Mouse (Mus musculus) monocyte, adult 2 months (primary cell): ENCODE data around the gene Ank2.

ENCODE experiments used
- DNase-seq, 2 experiments: peaks; one replicate each; pipeline ENCODE4 v3.0.0; 2022; ENCODE audit warnings: low spot score in 2 of 2, low read depth in 1 of 2

Ank2 gene

DNA sequence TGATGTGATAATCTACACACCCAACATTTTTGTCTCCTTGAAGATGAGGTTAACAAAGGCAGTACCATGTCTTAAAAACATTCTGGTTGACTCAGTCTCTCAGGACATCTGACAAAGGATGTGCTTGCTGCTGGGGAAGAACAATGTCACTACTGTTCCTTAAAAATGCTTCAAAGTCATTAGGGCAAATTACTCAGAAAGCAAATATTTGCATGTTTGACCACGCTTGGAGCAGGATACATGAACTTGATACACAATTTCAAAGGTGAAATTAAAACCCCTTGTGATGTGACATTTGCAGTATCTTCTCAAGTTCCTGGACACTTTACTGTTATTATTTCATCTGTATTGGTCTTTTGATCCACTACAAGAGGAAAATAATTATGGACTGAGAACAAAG, 371.5 kb downstream of the Ank2 start:
- no peak for DNase-seq

DNA sequence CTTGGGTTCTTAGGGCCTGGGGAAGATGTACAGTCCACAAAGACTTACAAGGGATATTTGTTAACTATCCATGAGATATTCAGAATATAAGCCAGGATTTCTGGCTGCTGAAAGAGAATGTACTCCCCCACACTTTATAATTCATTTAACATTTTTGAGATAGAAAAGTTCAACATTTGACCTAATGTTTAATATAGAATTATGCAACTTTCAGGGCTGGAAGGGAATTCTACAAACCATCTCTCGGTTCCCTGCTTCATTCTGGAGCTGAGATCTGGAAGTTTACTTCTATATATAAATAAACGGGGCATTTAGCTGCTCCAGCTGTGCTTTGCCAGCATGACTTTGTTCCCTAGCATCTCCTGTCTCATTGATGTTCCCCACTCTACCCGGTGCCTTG, 372.9 kb downstream of the Ank2 start:
- no peak for DNase-seq

DNA sequence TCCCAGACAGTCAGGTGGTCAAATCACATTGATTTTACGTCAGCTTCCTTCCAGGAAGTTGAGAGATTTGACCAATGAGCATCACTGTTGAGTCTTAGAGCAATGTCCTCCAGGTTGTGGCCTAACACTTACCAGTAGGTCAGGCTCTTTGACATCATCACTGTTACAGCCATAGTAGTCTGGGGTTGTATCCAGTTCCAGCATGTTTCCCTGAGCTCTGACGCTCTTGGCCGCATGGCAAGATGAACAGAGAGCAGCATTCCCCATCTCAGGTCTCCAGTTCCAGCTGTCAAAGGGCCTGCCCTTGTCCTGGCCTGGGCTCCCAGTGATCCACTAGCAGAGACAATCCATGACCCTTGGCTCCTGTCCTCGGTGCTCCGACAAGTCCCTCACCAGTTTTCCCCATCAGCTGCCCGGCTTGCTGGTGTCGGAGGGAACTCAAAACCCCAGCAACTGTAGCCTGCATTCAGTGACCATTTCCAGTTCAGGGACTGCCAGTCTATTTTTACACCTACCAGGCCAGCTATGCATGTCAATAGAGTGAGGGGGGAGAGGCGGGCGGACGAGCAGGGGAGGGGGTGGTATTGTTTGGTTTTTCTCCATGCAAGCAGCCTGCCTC, 374.7 kb downstream of the Ank2 start:
- no peak for DNase-seq

DNA sequence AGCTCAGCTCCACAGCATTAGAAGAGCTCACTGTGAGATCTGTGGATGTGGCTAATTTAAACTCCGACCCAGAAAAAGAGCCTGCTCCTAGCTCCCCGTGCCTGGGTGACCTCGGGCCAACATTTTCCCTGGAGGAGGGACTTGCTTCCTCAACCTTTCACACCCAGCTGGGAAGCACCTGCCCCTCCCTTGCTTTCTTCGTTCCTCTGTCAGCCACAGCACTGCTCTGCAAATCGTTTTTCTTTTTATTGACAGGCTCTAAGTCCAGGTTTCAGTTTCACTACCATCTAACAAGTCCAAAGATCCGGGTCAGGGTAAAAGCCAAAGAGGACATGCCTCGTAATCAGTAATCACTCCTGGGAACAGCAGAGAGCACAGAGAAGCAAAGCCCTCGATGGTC, 375.8 kb downstream of the Ank2 start:
- no peak for DNase-seq

DNA sequence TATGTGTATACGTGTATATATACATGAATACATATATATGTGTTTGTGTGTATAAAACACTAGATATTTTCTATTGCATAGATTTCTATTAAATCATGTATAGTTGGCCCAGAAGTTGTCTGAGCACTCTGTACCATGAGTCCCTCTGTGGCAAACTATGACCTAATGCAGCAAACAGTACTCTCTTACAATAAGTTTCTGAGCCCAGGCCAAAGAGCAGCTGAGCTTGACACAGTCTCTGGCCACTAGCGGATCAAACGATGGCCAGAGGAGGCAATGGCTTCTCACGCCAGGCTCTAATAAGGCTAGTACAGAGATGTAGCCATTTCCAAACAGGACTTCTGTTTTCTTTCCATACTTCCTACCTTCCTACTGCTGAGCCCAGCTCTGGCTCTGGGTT, 380.4 kb downstream of the Ank2 start:
- no peak for DNase-seq

DNA sequence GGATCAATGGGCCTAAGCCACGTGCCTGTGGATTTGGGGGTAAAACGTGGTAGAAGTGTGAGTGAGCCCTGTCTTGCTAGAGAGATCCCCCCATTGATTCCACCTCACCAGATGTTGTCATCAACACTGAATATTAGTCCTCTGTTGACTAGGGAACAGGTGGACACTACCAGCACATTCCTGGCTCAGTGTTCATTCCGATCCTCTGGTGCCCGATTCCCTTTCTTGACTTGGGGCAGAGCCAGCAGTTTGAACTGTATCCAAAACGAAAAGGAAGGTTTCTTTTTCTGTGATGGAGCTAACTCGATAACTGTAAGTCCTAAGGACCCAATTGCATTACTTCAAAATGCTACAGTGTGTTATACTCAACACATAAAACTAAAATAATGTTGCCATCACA, 382.9 kb downstream of the Ank2 start:
- DNase-seq = no peak

DNA sequence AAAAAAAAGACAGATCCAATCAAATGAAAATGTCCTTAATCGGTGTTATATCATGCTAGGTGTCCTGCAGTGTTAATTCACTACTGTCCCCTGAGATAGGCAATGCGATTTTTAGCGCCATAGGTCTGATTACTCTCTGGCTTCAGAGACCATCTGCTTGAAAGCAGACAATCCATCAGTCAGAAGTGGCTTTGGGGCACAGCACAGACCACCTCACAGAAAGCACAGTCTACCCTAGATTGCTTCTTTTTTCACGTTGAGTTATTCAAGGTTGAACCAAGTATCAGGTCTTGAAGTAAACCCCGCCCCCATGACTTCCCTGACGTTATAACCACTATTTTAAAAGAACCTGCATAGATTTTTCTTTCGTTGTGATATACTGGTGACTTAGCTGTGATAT, 385.9 kb downstream of the Ank2 start:
- DNase-seq = no peak

DNA sequence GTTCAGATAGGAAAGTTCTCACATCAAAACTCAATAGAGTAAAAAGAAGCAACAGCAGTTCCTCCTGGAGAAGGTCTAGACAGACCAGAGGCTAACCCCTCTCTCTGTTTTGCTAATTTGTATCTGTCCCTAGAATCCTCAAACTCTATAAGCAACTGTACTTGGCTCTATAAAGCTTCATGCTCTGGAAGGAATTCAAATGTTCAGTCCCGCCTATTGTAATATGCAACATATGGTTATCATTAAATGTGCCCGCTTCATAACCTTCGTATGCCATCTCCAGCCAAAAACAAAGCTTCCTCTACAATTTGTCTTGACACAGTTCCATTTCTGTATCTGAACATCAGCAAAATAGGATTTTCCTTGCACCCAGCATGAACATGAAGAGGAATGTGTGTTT, 389.7 kb downstream of the Ank2 start:
- DNase-seq = no peak

DNA sequence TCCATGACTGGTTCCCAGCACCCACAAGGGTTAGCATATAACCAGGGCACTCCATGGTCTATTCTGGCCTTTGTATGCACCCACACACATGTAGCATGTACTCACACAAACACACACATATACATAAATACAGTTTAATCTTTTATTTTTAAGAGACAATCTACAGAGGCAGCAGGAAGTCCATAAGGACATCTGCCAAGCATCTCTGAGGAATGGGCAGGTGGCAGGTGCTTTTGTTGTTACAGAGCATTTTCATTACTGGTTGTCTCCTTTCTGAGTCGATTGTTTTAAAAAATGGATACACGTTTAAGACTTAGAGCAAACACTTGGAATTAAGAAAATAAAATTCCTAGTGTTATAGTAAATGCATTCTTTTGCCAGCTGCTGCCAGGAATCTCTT, 390.7 kb downstream of the Ank2 start:
- no peak for DNase-seq

DNA sequence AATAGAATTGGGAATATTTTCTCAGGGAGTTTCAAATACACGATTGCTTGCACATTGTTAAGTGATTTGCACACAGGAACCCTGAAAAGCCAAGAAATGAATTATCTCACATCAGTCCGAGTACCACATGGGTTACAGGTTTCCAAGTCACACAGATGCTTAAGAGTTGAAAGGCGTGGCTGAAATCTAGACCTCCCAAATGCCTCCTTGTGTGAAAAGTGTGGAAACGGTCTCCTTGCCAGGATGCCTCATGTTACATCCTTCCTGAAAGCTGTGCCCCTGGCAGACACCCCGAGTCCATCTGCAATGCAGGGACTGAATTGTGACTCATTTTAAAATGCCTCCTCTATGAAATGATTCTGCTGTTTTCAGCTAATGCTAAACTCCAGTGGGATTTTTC, 391.9 kb downstream of the Ank2 start:
- no peak for DNase-seq

DNA sequence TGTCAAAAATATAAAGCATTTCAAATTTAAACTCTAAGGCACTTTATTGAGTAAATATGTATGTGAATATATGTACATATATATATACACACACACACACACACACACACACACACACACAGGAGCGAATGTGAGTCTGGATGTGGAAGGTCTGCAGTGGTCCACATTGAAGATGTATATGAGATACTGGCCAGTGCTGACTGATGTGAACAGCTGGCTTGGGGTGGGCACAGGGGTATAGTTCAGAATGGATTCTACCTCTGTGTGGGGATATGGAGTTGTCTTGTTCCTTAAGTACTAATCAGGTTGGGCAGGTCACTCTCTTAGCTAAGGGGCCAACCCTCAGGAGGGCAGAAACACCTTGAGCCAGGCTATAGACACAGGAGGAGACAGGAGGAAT, 397.8 kb downstream of the Ank2 start:
- DNase-seq = no peak

DNA sequence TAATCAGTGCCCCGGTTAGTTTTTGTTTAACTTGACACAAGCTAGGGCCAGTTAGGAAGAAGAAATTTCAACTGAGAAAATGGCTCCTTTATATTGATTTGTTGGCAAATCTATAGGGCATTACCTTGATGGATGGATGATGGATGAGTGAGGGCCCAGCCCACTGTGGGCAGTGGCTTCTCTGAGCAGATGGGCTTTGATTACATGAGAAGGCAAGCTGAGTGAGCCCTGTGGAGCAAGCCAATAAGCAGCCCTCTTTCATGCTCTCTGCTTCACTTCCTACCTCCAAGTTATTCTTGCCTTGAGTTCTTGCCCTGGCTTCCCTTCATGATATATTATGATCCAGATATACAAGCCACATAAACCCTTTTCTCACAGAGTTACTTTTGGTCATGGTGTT, 401.4 kb downstream of the Ank2 start:
- no peak for DNase-seq

DNA sequence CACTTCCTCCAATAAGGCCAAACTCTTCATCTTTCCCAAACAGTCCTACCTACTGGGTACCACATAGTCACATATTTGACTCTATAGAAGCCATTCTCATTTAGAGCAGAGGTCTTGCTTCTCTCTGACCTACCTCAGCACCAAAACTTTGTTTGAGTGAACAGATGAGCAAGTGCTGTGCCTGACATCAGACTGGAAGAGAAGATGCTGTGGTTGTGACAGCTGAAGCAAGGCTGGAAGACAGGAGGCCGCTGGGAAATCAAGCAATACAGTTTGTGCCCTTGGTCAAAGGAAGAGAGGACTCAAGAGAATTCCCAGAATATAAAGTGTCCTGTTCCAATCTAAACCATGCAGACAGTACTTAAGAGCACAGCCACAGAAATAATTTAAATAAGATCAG, 402.0 kb downstream of the Ank2 start:
- DNase-seq = no peak

DNA sequence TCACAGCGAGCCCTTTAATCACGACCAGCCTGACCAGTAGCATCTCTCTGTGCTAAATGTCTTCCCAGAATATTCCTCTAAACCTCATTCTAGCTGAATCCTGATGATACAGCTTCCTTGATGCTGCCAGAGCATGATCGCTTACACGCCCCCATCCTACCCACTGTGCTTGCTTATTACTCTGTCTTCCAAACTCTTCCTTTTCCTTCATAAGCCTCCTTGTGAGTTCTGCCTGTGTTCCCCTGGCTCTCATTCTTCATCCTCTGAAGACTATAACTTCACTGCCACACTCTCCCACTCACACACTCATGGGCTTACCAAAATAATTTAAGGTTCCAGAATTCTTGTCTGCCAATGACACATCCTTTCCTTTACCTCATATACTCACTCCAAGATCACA, 405.5 kb downstream of the Ank2 start:
- no peak for DNase-seq

DNA sequence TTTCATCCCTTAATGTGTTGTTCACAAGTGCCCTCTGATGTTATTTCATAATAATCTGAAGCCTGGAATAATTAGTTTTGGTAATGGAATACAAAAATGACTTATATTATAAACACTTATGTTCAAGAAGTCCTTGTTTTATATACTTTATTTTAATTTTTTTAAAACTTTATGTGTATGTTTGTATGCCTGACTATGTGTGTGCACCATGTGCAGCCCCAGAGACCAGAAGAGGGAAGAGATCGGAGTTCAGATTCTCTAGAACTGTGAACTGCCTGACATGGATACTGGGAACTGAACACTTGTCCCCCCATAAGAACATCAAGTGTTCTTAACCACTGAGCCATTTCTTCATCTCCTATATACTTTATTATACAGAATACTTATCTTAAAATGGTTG, 411.6 kb downstream of the Ank2 start:
- no peak for DNase-seq

DNA sequence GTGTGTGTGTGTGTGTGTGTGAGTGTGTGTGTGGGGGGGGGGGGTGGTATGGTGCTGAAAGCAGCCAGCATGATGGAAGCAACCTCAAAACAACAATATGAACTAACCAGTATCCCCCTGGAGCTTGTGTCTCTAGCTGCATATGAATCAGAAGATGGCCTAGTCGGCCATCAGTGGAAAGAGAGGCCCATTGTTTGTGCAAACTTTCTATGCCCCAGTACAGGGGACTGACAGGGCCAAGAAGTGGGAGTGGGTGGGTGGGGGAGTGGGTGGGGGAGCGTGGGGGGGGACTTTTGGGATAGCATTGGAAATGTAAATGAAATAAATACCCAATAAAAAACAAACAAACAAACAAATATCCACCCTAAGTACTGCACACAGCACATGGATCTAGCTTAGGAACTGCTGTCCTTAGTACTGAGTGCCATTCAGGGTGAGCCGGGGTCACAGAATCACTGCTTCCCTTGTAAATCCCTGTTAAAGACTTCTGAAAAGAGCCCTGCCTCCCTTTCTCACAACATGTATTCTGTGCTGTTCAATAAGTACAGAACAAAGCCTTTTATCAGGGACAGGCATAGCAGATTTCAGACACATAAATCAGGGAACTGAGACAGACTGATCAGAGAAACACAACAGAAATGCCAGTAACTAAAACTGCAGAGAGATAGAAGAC, 412.2 kb downstream of the Ank2 start:
- no peak for DNase-seq

DNA sequence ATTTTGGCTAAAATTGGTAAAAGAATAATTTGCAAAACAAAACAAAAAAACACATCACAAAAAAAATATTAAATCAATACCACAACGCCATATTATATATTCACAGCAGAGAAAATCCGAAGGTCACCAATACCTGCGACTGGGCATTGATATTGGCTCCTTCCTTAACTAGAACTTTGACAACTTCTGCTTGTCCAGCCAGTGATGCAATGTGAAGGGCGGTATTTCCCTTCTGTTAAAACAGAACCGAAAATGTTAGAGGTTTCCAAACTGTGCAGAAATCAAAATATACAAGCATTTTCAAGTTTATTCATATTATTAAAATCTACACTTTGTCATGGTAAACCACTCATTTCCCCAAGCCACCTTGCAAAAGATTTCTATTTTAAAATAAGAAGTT, 421.8 kb downstream of the Ank2 start:
- DNase-seq = no peak

DNA sequence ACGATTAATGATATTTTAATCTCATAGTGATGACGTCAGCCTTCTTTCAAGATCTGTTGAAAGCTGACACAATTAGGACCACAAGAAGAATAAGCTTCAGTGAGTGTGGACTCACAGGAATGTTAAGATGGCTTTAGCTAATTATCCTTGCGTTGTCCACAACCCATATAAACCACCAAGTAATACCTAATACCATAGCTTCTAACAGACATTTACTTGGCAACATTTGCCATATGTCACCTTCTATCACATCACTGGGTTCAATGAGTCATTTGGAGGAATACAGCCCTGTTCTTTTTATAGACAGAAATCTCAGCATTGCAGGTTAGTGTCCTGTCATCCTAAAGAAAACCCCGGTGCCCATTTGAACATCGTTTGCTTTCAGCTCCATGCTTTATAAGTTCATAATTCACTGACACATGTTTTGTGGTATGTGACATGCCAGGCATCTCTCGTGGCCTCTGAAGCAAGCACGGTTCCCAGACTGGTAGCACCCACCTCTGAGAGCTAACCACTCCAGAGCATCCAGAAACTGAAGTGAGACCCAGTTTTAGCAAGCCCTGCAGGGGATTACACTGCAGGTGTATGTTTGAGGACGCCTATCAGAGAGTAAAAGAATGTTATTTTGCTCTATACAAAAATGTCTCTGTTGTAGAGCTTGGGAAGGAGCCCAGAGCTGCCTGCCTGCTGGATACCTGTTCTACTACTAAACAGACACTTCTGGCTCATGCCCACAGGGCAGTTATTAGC, 423.4 kb downstream of the Ank2 start:
- DNase-seq = no peak

DNA sequence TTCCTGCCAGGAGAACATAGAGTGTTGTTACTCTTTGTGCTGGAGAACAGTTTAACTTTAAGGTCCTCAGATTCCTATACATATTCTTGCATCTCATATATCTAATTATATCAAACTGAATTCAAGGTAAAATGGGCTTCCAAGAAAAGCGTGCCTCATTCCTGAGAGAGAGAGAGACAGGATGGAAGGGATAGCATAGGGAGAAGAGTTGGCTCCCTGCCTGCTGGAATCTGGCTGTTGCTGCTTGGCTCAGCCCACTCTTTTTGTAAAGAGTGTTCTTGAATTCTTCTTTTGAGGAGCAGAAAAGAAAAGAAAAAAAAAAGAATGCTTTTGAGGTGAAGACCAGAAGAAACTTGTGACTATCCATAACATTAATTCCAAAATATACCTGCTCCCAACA, 427.7 kb downstream of the Ank2 start:
- no peak for DNase-seq

DNA sequence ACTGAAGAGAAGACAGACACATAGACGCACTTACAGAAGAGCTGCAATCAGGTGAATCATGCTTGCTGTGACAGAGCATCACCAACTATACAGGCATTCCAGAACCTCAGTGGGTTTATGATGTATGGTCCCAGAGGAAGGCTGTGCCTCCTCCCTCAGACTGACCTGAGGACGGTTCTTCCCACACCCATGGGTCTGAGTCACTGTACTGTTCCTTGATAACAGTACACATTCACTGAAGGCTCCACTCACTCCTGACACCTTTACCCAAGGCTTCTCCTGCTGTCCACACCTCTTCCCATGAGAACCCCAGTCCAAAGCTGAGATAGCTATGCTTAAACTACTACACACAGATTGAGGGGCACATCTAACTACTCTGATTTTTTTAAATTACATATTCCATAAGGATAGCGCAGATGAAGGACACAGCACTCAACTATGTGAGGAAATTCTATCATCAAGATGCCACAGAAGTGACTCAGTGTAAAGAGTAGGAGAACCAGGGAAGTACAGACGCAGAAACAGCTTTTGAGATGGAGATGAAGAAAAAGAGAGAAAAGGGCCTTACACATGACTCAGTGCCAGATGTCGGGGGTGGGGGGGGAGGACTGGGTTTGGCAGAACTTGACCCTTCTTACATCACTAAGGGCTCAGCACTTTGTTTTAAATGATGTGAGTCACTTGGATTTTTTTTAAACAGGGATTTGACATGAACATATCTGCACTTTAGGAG, 435.3 kb downstream of the Ank2 start:
- no peak for DNase-seq

DNA sequence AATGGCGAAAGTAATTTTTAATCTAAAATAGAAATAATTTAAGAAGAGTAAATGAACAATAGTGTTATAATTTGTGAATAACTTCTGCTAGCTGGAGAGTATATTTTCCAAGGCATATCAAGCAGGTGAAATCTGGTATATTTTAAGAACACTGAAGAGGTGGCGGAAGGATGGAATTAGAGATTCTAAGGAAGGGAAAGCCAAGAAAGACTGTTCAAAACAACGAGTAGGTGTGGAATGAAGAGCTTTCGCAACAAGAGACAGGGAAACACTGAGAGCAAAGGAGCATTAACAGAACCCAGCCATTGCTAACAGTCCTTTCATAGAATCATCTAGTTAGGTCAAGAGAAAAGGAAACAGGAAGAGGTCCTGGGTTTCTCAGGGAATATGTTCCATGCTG, 439.5 kb downstream of the Ank2 start:
- DNase-seq = no peak

DNA sequence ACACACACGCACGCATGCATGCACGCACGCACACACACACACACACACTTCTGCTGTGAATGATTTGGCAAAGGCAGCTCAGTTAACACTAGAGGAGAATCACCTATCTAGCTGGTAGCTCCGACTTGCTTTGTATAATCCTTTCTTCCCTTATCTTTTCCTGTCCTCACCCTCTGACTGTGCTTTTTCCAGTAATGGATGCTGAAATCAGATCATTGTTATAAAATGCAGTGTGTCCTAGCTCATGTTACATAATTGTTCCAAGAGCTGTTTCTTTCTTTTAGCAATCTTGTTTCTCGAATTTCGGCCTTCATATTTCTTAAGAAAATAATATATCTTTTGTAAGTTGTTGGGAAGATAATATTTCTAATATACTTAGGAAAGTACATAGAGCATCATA, 457.9 kb downstream of the Ank2 start:
- DNase-seq = no peak
